In genomic region chr17:64923762-64924161, GRCm38 (mm10) we compare ENCODE assay signal across 20 mouse cellular contexts.
"Had no signal": no experiment of that assay in that cellular context is flagged by ENCODE, and none has a peak within 500 bp of the region (broad histone marks: within the 10 kb centered on the region; RNA-seq: fewer than 3 reads in every experiment).

No protein-coding gene starts in this region.

- H3K9me3 ChIP-seq: limb, embryonic 10.5 days; limb, embryonic 13.5 days; liver, embryonic 12.5 days; liver, embryonic 15.5 days; midbrain, embryonic 12.5 days; midbrain, embryonic 15.5 days; stomach, embryonic 15.5 days had no signal

- ATAC-seq: liver, embryonic 12.5 days; midbrain, embryonic 15.5 days had no signal

- H3K36me3 ChIP-seq: limb, embryonic 10.5 days; limb, embryonic 13.5 days; liver, embryonic 12.5 days; liver, embryonic 15.5 days; midbrain, embryonic 12.5 days; midbrain, embryonic 15.5 days; stomach, embryonic 15.5 days had no signal

- H3K9ac ChIP-seq: limb, embryonic 13.5 days; liver, embryonic 12.5 days; liver, embryonic 15.5 days; midbrain, embryonic 12.5 days; midbrain, embryonic 15.5 days; stomach, embryonic 15.5 days had no signal

- H3K4me1 ChIP-seq: limb, embryonic 10.5 days; limb, embryonic 13.5 days; liver, embryonic 12.5 days; liver, embryonic 15.5 days; midbrain, embryonic 12.5 days; midbrain, embryonic 15.5 days; stomach, embryonic 15.5 days had no signal

- H3K4me3 ChIP-seq: layer of hippocampus, adult 2 months; limb, embryonic 10.5 days; limb, embryonic 13.5 days; liver, embryonic 12.5 days; liver, embryonic 15.5 days; midbrain, embryonic 12.5 days; midbrain, embryonic 15.5 days; stomach, embryonic 15.5 days had no signal

- H3K27me3 ChIP-seq: limb, embryonic 13.5 days; liver, embryonic 12.5 days; liver, embryonic 15.5 days; midbrain, embryonic 15.5 days; stomach, embryonic 15.5 days had no signal

- DNase-seq: kidney, adult 2 months; kidney, postnatal 25 days; layer of hippocampus, adult 9-11 months; liver; lung, adult 18-20 months; lung, postnatal 14 days; retina, postnatal 1 day; right cerebral cortex, postnatal 25 days; spleen, adult 18-20 months; thymus, postnatal 36 days had no signal

- H3K4me2 ChIP-seq: limb, embryonic 13.5 days; liver, embryonic 12.5 days; liver, embryonic 15.5 days; midbrain, embryonic 12.5 days; midbrain, embryonic 15.5 days; stomach, embryonic 15.5 days had no signal

- H3K27ac ChIP-seq: kidney, postnatal 0 days; layer of hippocampus, adult 2 months; limb, embryonic 10.5 days; limb, embryonic 13.5 days; liver, embryonic 12.5 days; liver, embryonic 15.5 days; macrophage; midbrain, embryonic 12.5 days; midbrain, embryonic 15.5 days; stomach, embryonic 15.5 days had no signal
